Mouse (Mus musculus): Measurements from ENCODE around the gene Xpc. TPM values are rescaled to one million over a fixed set of nuclear protein-coding genes. Genes with fewer than 3 reads are reported as not detected.

The Xpc gene
- polyA plus RNA-seq, 1 experiment from 2014 or later, result 17.5 TPM

GRCm38 (mm10) chr6:91546241-91546884, 30.7 kb upstream of the Xpc start:
- ATAC-seq, result no peak
- Histone ChIP-seq H3K4me2 (ENCODE audit: low read length) (no peak overlapping the region), H3K27me3 (replicated peaks; ENCODE audit: control insufficient read depth, insufficient read depth, low read length) (no peaks in the 10 kb centered on the region), H3K9me3 (replicated peaks; ENCODE audit: control insufficient read depth, low read length) (no peaks in the 10 kb centered on the region), H3K27ac (ENCODE audit: low read depth, low read length) (no peak overlapping the region), H3K4me1 (ENCODE audit: control insufficient read depth, insufficient read depth, low read length) (no peaks in the 10 kb centered on the region), H3K36me3 (ENCODE audit: control insufficient read depth, insufficient read depth, low read length) (no peaks in the 10 kb centered on the region), H3K4me3 (ENCODE audit: low read depth, low read length) (no peak overlapping the region), H3K9ac (ENCODE audit: low read length) (no peak overlapping the region)
- no peak for DNase-seq (ENCODE audit: low spot score)
- WGBS, result 84% methylated on average over 9 of the region's 9 CpGs

GRCm38 (mm10) chr6:91543056-91543455, 27.4 kb upstream of the Xpc start:
- no peak overlapping the region for H3K4me3 ChIP-seq (ENCODE audit: low read depth, low read length)
- no peaks in the 10 kb centered on the region for H3K4me1 ChIP-seq (ENCODE audit: control insufficient read depth, insufficient read depth, low read length)
- WGBS, result 88% methylated on average over 5 of the region's 5 CpGs
- DNase-seq (ENCODE audit: low spot score) (no peak), ATAC-seq (no peak)
- no peak overlapping the region for H3K9ac ChIP-seq (ENCODE audit: low read length)
- no peaks in the 10 kb centered on the region for H3K9me3 ChIP-seq (replicated peaks; ENCODE audit: control insufficient read depth, low read length)
- no peak overlapping the region for H3K27ac ChIP-seq (ENCODE audit: low read depth, low read length)
- H3K27me3 ChIP-seq (replicated peaks; ENCODE audit: control insufficient read depth, insufficient read depth, low read length), result no peaks in the 10 kb centered on the region
- H3K36me3 ChIP-seq (ENCODE audit: control insufficient read depth, insufficient read depth, low read length), result no peaks in the 10 kb centered on the region
- H3K4me2 ChIP-seq (ENCODE audit: low read length), result no peak overlapping the region

- Histone ChIP-seq H3K4me2 (ENCODE audit: low read length) (no peak overlapping the region), H3K9me3 (replicated peaks; ENCODE audit: control insufficient read depth, low read length) (no peaks in the 10 kb centered on the region), H3K4me1 (ENCODE audit: control insufficient read depth, insufficient read depth, low read length) (no peaks in the 10 kb centered on the region), H3K36me3 (ENCODE audit: control insufficient read depth, insufficient read depth, low read length) (no peaks in the 10 kb centered on the region), H3K27ac (ENCODE audit: low read depth, low read length) (no peak overlapping the region), H3K27me3 (replicated peaks; ENCODE audit: control insufficient read depth, insufficient read depth, low read length) (no peaks in the 10 kb centered on the region), H3K4me3 (ENCODE audit: low read depth, low read length) (no peak overlapping the region), H3K9ac (ENCODE audit: low read length) (no peak overlapping the region)
- WGBS, result 58% methylated on average over 3 of the region's 3 CpGs
- ATAC-seq, result no peak
- DNase-seq (ENCODE audit: low spot score), result no peak
These were observed 25.6 kb upstream of the Xpc start for GRCm38 (mm10) chr6:91541276-91541675.

GRCm38 (mm10) chr6:91536047-91536765, 20.5 kb upstream of the Xpc start:
- Histone ChIP-seq H3K4me1 (ENCODE audit: control insufficient read depth, insufficient read depth, low read length) (no peaks in the 10 kb centered on the region), H3K4me3 (ENCODE audit: low read depth, low read length) (no peak overlapping the region), H3K27me3 (replicated peaks; ENCODE audit: control insufficient read depth, insufficient read depth, low read length) (no peaks in the 10 kb centered on the region), H3K9me3 (replicated peaks; ENCODE audit: control insufficient read depth, low read length) (no peaks in the 10 kb centered on the region), H3K4me2 (ENCODE audit: low read length) (no peak overlapping the region), H3K27ac (ENCODE audit: low read depth, low read length) (no peak overlapping the region), H3K9ac (ENCODE audit: low read length) (no peak overlapping the region), H3K36me3 (ENCODE audit: control insufficient read depth, insufficient read depth, low read length) (no peaks in the 10 kb centered on the region)
- ATAC-seq, result no peak
- WGBS, result 89% methylated on average over 11 of the region's 11 CpGs
- DNase-seq (ENCODE audit: low spot score), result no peak

- DNase-seq (ENCODE audit: low spot score), result no peak
- no peak for ATAC-seq
- H3K9me3 ChIP-seq (replicated peaks; ENCODE audit: control insufficient read depth, low read length), result no peaks in the 10 kb centered on the region
- no peak overlapping the region for H3K9ac ChIP-seq (ENCODE audit: low read length)
- H3K27me3 ChIP-seq (replicated peaks; ENCODE audit: control insufficient read depth, insufficient read depth, low read length), result no peaks in the 10 kb centered on the region
- H3K36me3 ChIP-seq (ENCODE audit: control insufficient read depth, insufficient read depth, low read length), result no peaks in the 10 kb centered on the region
- 47% methylated on average over 3 of the region's 3 CpGs for WGBS
- no peak overlapping the region for H3K27ac ChIP-seq (ENCODE audit: low read depth, low read length)
- H3K4me1 ChIP-seq (ENCODE audit: control insufficient read depth, insufficient read depth, low read length), result no peaks in the 10 kb centered on the region
- no peak overlapping the region for H3K4me2 ChIP-seq (ENCODE audit: low read length)
- no peak overlapping the region for H3K4me3 ChIP-seq (ENCODE audit: low read depth, low read length)
These were observed 19.5 kb upstream of the Xpc start for GRCm38 (mm10) chr6:91535231-91535630.

- no peak overlapping the region for H3K4me2 ChIP-seq (ENCODE audit: low read length)
- no peaks in the 10 kb centered on the region for H3K4me1 ChIP-seq (ENCODE audit: control insufficient read depth, insufficient read depth, low read length)
- no peak overlapping the region for H3K9ac ChIP-seq (ENCODE audit: low read length)
- DNase-seq (ENCODE audit: low spot score), result no peak
- no peaks in the 10 kb centered on the region for H3K9me3 ChIP-seq (replicated peaks; ENCODE audit: control insufficient read depth, low read length)
- H3K27ac ChIP-seq (ENCODE audit: low read depth, low read length), result no peak overlapping the region
- H3K36me3 ChIP-seq (ENCODE audit: control insufficient read depth, insufficient read depth, low read length), result no peaks in the 10 kb centered on the region
- H3K27me3 ChIP-seq (replicated peaks; ENCODE audit: control insufficient read depth, insufficient read depth, low read length), result no peaks in the 10 kb centered on the region
- no peak for ATAC-seq
- WGBS, result 88% methylated on average over 4 of the region's 4 CpGs
- H3K4me3 ChIP-seq (ENCODE audit: low read depth, low read length), result no peak overlapping the region
These were observed 18.6 kb upstream of the Xpc start for GRCm38 (mm10) chr6:91534268-91534667.

- H3K4me2 ChIP-seq (ENCODE audit: low read length), result no peak overlapping the region
- ATAC-seq, result no peak
- H3K4me1 ChIP-seq (ENCODE audit: control insufficient read depth, insufficient read depth, low read length), result no peaks in the 10 kb centered on the region
- H3K9ac ChIP-seq (ENCODE audit: low read length), result no peak overlapping the region
- H3K36me3 ChIP-seq (ENCODE audit: control insufficient read depth, insufficient read depth, low read length), result 0 out of 2 replicates have a peak, but pooled peaks cover 2% of the 10 kb centered on the region
- 51% methylated on average over 2 of the region's 2 CpGs for WGBS
- DNase-seq (ENCODE audit: low spot score), result no peak
- no peaks in the 10 kb centered on the region for H3K27me3 ChIP-seq (replicated peaks; ENCODE audit: control insufficient read depth, insufficient read depth, low read length)
- no peak overlapping the region for H3K27ac ChIP-seq (ENCODE audit: low read depth, low read length)
- H3K4me3 ChIP-seq (ENCODE audit: low read depth, low read length), result no peak overlapping the region
- H3K9me3 ChIP-seq (replicated peaks; ENCODE audit: control insufficient read depth, low read length), result no peaks in the 10 kb centered on the region
These were observed 18.1 kb upstream of the Xpc start for GRCm38 (mm10) chr6:91533771-91534170.

GRCm38 (mm10) chr6:91533359-91533758, 17.7 kb upstream of the Xpc start:
- Histone ChIP-seq H3K9ac (ENCODE audit: low read length) (no peak overlapping the region), H3K27ac (ENCODE audit: low read depth, low read length) (no peak overlapping the region), H3K4me3 (ENCODE audit: low read depth, low read length) (no peak overlapping the region), H3K36me3 (ENCODE audit: control insufficient read depth, insufficient read depth, low read length) (0 out of 2 replicates have a peak, but pooled peaks cover 5% of the 10 kb centered on the region), H3K27me3 (replicated peaks; ENCODE audit: control insufficient read depth, insufficient read depth, low read length) (no peaks in the 10 kb centered on the region), H3K4me2 (ENCODE audit: low read length) (no peak overlapping the region), H3K4me1 (ENCODE audit: control insufficient read depth, insufficient read depth, low read length) (no peaks in the 10 kb centered on the region), H3K9me3 (replicated peaks; ENCODE audit: control insufficient read depth, low read length) (no peaks in the 10 kb centered on the region)
- DNase-seq (ENCODE audit: low spot score) (no peak), ATAC-seq (no peak)
- 73% methylated on average over 5 of the region's 5 CpGs for WGBS

- 0 out of 2 replicates have a peak, but pooled peaks cover 5% of the 10 kb centered on the region for H3K36me3 ChIP-seq (ENCODE audit: control insufficient read depth, insufficient read depth, low read length)
- H3K4me1 ChIP-seq (ENCODE audit: control insufficient read depth, insufficient read depth, low read length), result no peaks in the 10 kb centered on the region
- no peak overlapping the region for H3K9ac ChIP-seq (ENCODE audit: low read length)
- DNase-seq (ENCODE audit: low spot score) (no peak), ATAC-seq (no peak)
- H3K27me3 ChIP-seq (replicated peaks; ENCODE audit: control insufficient read depth, insufficient read depth, low read length), result no peaks in the 10 kb centered on the region
- 80% methylated on average over 6 of the region's 6 CpGs for WGBS
- no peaks in the 10 kb centered on the region for H3K9me3 ChIP-seq (replicated peaks; ENCODE audit: control insufficient read depth, low read length)
- no peak overlapping the region for H3K4me3 ChIP-seq (ENCODE audit: low read depth, low read length)
- H3K27ac ChIP-seq (ENCODE audit: low read depth, low read length), result no peak overlapping the region
- H3K4me2 ChIP-seq (ENCODE audit: low read length), result no peak overlapping the region
These were observed 17.0 kb upstream of the Xpc start for GRCm38 (mm10) chr6:91532661-91533060.

All from forebrain, embryonic 14.5 days (tissue).